Mouse (Mus musculus): ENCODE measurements around the gene Dmpk. TPM values are rescaled to one million over a fixed set of nuclear protein-coding genes. Genes with fewer than 3 reads are reported as not detected.

The Dmpk gene
- 13.5 and 23.0 TPM in 2 replicates for polyA plus RNA-seq (2012)

DNA sequence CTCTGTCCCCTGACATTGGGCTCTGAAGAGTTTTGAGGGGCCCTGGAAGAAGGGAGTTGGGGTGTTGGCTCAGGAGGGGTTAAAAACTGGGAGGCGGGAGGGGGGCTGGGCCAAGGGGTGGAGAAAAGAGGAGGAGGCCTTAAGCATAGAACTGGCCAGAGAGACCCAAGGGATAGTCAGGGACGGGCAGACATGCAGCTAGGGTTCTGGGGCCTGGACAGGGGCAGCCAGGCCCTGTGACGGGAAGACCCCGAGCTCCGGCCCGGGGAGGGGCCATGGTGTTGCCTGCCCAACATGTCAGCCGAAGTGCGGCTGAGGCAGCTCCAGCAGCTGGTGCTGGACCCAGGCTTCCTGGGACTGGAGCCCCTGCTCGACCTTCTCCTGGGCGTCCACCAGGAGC, at the start of gene Dmpk:
Dmpk (plus strand) TSS at position 149 of the 400 bp plus-strand sequence.

DNA sequence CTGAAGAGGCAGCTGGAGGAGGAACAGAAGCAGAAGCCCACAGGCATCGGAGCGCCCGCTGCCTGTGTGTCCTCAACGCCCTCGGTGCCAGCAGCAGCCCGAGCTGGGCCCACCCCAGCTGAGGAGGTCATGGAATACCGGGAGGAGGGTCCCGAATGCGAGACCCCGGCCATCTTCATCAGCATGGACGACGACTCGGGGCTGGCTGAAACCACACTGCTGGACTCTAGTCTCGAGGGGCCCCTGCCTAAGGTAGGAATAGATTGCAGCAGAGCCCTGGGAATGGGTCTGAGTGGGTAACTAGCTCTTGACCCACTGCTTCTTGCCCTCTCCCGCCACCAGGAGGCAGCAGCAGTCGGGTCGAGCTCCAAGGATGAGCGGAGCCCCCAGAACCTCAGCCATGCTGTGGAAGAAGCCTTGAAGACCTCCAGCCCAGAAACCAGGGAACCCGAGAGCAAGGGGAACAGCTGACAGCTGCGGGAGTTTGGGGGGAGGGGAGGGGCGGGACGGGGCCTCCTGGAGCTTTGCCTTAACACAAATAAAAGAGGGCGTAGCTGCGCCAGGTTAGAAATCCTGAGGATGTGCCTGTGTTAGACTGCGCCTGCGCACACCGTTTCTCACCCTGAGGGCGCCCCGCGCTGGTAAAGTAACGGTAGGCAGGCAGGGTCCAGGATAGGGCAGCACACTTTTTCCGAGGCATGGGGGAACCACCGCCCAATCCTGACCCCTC, 29.4 kb upstream of the Dmpk start, which contains the start of gene Rsph6a:
Rsph6a (plus strand) TSS at position 644 of the 730 bp plus-strand sequence.

DNA sequence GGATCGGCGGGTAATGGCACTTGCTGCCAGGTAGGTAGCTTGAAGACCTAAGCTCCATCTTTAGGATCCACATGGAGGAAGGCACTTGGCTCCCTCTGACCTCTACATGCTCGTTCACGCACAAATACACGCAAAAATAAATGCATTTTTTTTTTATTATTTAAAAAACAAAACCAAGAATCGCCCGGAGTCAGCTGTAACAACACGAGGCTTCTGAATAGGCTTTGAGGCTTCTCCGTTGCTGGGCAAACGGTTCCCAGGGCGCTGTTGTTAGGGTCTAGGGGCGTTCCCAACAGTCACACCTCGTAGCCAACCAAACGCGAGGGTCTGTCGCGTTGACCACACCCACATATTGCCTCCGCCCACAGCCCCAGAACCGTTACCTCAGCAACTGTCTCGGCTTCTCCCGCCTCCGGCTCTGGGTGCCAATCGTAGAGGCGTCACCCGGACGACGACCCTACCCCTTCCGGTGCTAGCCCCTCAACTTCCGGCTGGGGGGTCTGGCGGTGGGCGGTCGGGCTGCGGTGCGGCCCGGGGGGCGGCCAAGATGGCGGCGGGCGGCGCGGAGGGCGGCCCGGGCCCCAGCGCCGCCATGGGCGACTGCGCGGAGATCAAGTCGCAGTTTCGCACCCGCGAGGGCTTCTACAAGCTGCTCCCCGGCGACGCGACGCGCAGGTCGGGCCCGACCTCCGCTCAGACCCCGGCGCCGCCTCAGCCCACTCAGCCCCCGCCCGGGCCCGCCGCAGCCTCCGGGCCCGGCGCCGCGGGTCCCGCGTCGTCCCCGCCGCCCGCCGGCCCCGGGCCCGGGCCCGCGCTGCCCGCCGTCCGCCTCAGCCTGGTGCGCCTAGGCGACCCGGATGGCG, 7.7 kb upstream of the Dmpk start, which contains the start of gene Dmwd:
Dmwd (plus strand) TSS at position 505 of the 863 bp plus-strand sequence.

DNA sequence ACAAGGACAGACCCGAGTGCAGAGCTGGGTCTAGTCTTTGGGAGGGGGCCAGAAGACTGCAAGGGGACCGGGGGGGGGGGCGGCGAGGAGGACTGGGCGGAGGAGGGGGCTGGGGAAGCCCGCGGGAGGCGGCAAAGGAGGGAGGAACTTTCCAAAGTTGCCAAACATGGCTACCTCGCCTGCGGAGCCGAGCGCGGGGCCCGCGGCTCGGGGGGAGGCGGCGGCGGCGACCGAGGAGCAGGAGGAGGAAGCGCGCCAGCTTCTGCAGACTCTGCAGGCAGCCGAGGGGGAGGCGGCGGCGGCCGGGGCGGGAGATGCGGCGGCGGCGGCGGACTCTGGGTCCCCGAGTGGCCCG, 10.8 kb downstream of the Dmpk start, which contains the start of gene Six5:
Six5 (plus strand) TSS at position 124 of the 355 bp plus-strand sequence.

DNA sequence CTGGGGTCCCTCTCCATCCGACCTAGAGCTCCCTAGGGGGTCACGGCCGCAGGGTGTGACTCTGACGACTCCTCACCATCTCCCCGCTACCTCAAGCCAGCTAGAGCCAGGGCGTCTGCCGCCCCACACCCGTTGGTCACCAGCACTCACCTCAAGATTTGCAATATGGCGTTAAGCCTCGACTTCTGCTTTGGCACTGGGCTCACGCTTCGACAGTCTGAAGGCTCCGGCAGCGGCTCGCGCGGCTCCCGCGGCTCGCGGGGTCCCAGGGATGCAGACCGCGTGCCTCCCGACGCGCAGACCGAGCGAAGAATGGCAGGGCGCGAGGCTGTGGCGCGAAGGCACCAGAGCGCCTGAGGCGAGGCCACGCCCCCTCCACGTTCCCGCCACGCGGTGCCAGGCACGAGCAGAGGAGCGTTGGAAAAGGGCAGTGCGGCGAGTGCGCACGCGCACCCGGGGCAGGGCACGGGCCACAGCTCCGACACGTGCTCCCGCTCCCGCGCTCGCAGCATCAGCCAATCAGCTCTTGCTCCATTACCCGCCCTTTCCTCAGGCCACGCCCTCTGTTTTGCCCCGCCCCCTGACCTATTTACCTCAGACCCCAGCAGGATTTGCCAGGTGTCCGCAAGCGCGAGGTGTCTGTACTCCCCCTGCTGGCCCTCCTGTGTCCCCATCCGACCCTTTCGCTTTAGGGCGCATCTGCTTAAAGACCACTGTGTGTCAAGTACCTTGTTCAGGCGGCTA, 34.6 kb downstream of the Dmpk start, which contains the start of gene Gm4969:
Gm4969 (minus strand) TSS at position 341 of the 744 bp plus-strand sequence.

DNA sequence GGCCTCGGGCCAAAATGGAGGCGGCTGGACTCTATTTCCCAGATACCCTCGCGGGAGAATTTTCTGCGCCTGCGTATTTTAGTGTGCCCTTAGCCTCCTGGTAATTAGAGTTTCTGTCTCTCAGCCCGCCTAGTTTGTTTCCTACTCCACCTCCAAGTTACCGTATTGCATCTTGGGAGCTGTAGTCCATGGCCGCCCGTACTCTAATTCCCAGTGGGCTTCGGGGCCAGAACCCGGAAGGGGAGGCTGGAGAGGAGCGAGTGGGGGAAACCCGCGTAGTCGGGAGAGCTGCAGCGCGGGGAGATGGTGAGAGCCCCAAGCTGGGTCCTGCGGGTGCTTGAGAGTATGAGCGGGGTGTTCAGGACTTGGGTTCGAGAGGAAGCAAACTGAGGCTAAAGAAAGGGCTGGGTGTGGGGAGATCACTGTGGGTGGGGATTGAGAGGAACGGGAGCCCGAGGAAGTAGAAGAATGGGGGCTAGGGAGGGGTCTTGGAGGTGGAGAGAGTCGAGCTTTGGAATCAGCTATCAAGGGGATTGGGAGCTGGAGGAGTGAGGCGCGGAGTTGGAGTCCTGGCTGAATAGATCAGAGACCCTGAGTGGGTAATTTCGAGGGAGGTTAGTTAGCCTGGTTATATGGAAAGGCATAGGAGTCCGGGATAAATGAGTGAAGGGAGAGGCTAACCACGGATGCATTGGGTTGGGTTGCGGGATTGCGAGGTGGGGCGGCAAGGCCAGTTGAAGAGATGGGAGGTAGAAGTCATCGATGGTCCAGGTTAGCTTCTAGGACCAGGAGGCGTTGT, 36.2 kb downstream of the Dmpk start, which contains the start of gene Fbxo46:
Fbxo46 (plus strand) TSS at position 229 of the 799 bp plus-strand sequence.

Other genes with a start within 250 kb of the Dmpk start
- 0.10 and 0.11 TPM in 2 replicates for gene Mill2, start 243.9 kb upstream of the Dmpk start, polyA plus RNA-seq (2012)
- 194 and 247 TPM in 2 replicates for gene Pglyrp1, start 212.5 kb upstream of the Dmpk start, polyA plus RNA-seq (2012)
- 61.5 and 67.8 TPM in 2 replicates for gene Ccdc61, start 173.4 kb upstream of the Dmpk start, polyA plus RNA-seq (2012)
- gene Nova2, start 158.0 kb upstream of the Dmpk start, polyA plus RNA-seq (2012) = 0.02 and 0.05 TPM in 2 replicates
- gene Nanos2, start 96.4 kb upstream of the Dmpk start, polyA plus RNA-seq (2012) = not detected in 2 replicates
- 0.44 and 0.51 TPM in 2 replicates for gene Mypop, start 92.6 kb upstream of the Dmpk start, polyA plus RNA-seq (2012)
- gene Irf2bp1, start 79.8 kb upstream of the Dmpk start, polyA plus RNA-seq (2012) = 99.0 and 114 TPM in 2 replicates
- gene Foxa3, start 60.3 kb upstream of the Dmpk start, polyA plus RNA-seq (2012) = not detected in 2 replicates
- gene Sympk, start 59.5 kb upstream of the Dmpk start, polyA plus RNA-seq (2012) = 198 and 236 TPM in 2 replicates
- 0.05 TPM in 1 of 2 replicates, not detected in the other for gene Rsph6a, start 29.2 kb upstream of the Dmpk start, polyA plus RNA-seq (2012)
- 41.0 and 66.8 TPM in 2 replicates for gene Dmwd, start 7.6 kb upstream of the Dmpk start, polyA plus RNA-seq (2012)
- gene Six5, start 10.7 kb downstream of the Dmpk start, polyA plus RNA-seq (2012) = 13.5 and 23.0 TPM in 2 replicates
- gene Gm4969, start 34.5 kb downstream of the Dmpk start, polyA plus RNA-seq (2012) = 0.06 TPM in 1 of 2 replicates, not detected in the other
- 16.3 and 20.9 TPM in 2 replicates for gene Fbxo46, start 36.0 kb downstream of the Dmpk start, polyA plus RNA-seq (2012)
- gene Qpctl, start 65.4 kb downstream of the Dmpk start, polyA plus RNA-seq (2012) = 11.6 and 14.2 TPM in 2 replicates
- 52.2 and 53.2 TPM in 2 replicates for gene Snrpd2, start 65.9 kb downstream of the Dmpk start, polyA plus RNA-seq (2012)
- 0.02 and 0.15 TPM in 2 replicates for gene Gipr, start 82.3 kb downstream of the Dmpk start, polyA plus RNA-seq (2012)
- 19.2 and 24.7 TPM in 2 replicates for gene Eml2, start 92.6 kb downstream of the Dmpk start, polyA plus RNA-seq (2012)
- gene Gpr4, start 128.7 kb downstream of the Dmpk start, polyA plus RNA-seq (2012) = 0.10 and 0.34 TPM in 2 replicates
- 15.0 and 16.4 TPM in 2 replicates for gene Opa3, start 144.5 kb downstream of the Dmpk start, polyA plus RNA-seq (2012)
- gene Vasp, start 188.0 kb downstream of the Dmpk start, polyA plus RNA-seq (2012) = 292 and 301 TPM in 2 replicates
- 0.04 and 1.4 TPM in 2 replicates for gene Ppm1n, start 196.2 kb downstream of the Dmpk start, polyA plus RNA-seq (2012)
- gene Rtn2, start 198.8 kb downstream of the Dmpk start, polyA plus RNA-seq (2012) = 0.21 and 0.27 TPM in 2 replicates
- gene Fosb, start 226.2 kb downstream of the Dmpk start, polyA plus RNA-seq (2012) = 1,389 and 2,050 TPM in 2 replicates

Measured in megakaryocyte-erythroid progenitor cell, adult 5 weeks (primary cell).